Mouse (Mus musculus): Measurements from ENCODE around the gene Rfx2. TPM values are rescaled to one million over a fixed set of nuclear protein-coding genes. Genes with fewer than 3 reads are reported as not detected.

The Rfx2 gene
- total RNA-seq (2021), result 1 to 10 TPM; 1.4 to 2.3 TPM

- no peak for DNase-seq (ENCODE audit: extremely low spot score in 1 of 2, low spot score in 2 of 2)
- intact Hi-C loops (cut with DNase I), result no loop called here
Measured at GRCm38 (mm10) chr17:56830411-56831110, at the start of gene Rfx2. Gene Rfx2, minus strand, starts transcription at chr17:56831013.

- DNase-seq (ENCODE audit: extremely low spot score in 1 of 2, low spot score in 2 of 2), result no peak
- intact Hi-C loops (cut with DNase I), result no loop called here
Measured at GRCm38 (mm10) chr17:56877426-56877825, 46.6 kb upstream of the Rfx2 start.

- intact Hi-C loops (cut with DNase I), result no loop called here
- no peak for DNase-seq (ENCODE audit: extremely low spot score in 1 of 2, low spot score in 2 of 2)
Measured at GRCm38 (mm10) chr17:56876981-56877380, 46.2 kb upstream of the Rfx2 start.

- intact Hi-C loops (cut with DNase I), result no loop called here
Measured at GRCm38 (mm10) chr17:56876465-56876864, 45.7 kb upstream of the Rfx2 start.

GRCm38 (mm10) chr17:56874936-56875651, 44.3 kb upstream of the Rfx2 start, which contains the start of gene 1700061G19Rik:
Gene 1700061G19Rik, plus strand, starts transcription at chr17:56875477.
- intact Hi-C loops (cut with DNase I), result no loop called here
- no peak for DNase-seq (ENCODE audit: extremely low spot score in 1 of 2, low spot score in 2 of 2)

More at GRCm38 (mm10) chr17:56876465-56876864, 45.7 kb upstream of the Rfx2 start:
- DNase-seq (ENCODE audit: extremely low spot score in 1 of 2, low spot score in 2 of 2), result no peak

DNA sequence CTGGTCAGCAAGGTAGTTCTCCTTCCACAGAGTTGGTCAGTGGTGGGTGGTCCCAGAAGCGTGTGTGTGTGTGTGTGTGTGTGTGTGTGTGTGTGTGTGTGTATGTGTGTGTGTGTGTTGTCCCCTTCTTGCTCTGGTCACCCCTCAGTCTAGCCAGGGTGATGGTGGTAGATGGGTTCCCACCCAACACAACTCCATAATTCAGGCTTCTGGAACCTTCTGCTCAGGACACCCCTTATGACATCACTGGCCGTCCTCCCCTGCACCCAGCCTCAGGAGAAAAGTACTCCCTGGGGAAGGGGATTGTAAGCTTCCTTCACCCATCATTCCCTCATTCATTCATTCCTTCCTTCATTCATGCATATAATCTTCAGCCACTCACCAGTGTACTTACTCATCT, 43.4 kb upstream of the Rfx2 start, which contains the start of gene Acsbg2:
TSS of gene Acsbg2 (minus strand) at position 211 of the 400 bp plus-strand sequence.
- DNase-seq (ENCODE audit: extremely low spot score in 1 of 2, low spot score in 2 of 2), result no peak

DNA sequence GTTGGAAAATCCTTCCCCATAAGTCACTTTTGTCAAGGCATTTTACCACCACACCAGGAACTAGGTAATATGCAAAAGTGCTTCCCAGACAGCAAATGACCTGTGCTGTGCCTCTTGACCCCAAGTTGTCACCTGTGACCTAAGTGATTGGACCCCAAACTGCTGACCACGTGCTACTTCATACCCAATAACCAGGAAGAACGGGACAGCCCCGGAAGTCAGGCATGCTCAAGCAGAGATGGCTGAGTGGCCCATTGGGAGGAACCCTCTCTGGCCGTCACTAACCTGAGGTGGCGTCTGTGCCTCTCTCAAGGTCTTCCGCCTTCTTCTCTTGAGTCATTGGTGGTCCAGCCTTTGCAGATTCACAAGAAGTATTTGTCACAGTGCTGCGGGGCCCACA, 41.7 kb upstream of the Rfx2 start:
- DNase-seq (ENCODE audit: extremely low spot score in 1 of 2, low spot score in 2 of 2), result no peak
- intact Hi-C loops (cut with DNase I), result no loop called here

More for the DNA sequence above, 43.4 kb upstream of the Rfx2 start, which contains the start of gene Acsbg2:
- intact Hi-C loops (cut with DNase I), result no loop called here

DNA sequence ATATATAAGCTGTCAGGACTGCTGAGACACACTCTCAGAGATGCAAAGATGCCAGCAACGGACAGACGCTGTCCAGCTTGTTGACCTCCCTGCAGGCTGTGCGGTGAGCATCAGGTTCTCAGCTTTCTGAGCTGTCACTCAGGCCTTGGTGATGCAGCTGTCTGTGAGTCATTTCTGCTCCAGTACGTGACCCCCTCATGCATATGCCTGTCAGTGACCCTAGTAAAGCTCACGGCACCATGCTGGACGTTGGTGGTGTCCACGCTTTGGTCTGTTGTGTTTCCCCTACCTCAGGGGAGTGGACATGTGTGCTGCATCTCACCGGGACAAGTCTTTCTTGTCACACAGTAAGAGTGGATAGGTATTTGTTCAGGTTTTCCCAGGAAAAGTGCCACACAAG, 41.0 kb upstream of the Rfx2 start:
- intact Hi-C loops (cut with DNase I), result no loop called here
- no peak for DNase-seq (ENCODE audit: extremely low spot score in 1 of 2, low spot score in 2 of 2)

DNA sequence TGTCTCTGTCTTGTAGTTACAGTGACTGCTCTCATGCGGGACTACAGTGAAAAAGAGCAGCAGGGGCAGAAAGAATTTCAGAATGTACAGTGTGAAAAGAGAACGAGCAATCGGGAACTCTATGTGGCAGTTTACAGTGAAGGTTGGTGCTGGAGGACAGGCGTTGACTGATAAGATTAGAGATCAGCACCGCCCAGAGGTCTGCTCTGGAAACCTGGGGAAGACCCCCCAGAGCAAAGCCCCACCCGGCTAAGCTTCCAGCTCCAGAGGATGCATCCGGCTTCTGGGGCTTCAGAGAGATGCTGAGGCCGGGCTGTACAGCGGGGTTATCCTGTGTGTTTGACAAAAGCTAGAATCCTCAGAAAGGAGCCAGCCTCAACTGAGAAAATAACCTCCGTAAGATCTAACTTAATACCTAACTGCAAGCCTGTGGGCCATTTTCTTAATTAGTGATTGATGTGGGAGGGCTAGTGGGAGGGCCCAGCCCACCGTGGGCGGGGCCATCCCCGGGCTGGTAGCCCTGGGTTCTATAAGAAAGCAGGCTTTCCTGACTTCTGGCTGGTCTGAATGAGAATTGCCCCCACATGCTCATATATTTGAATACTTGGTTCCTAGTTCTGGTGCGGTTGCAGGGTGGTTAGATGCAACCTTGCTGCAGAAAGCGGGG, 39.6 kb upstream of the Rfx2 start:
- intact Hi-C loops (cut with DNase I), result no loop called here
- no peak for DNase-seq (ENCODE audit: extremely low spot score in 1 of 2, low spot score in 2 of 2)

GRCm38 (mm10) chr17:56869481-56869977, 38.7 kb upstream of the Rfx2 start:
- intact Hi-C loops (cut with DNase I), result no loop called here
- no peak for DNase-seq (ENCODE audit: extremely low spot score in 1 of 2, low spot score in 2 of 2)

DNA sequence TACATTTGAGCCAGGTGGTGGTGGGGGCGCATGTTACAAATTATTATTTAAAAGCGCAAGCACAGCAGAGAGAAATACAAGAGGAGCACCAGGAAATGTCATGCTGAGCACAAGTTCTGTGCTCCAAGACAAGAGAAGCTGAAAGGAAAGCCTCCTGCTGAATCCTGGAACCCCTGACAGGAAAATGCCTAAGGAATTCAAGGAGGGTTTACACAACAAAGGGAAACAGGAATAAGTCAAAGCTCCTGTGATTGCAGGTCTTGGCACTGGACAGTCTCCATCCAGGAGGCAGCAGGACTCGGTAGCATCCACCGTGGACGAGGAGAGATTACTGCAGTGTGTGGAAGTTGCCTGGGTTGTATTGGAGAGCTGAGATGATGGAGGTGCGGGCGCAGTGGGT, 35.3 kb upstream of the Rfx2 start:
- intact Hi-C loops (cut with DNase I), result no loop called here
- no peak for DNase-seq (ENCODE audit: extremely low spot score in 1 of 2, low spot score in 2 of 2)

DNA sequence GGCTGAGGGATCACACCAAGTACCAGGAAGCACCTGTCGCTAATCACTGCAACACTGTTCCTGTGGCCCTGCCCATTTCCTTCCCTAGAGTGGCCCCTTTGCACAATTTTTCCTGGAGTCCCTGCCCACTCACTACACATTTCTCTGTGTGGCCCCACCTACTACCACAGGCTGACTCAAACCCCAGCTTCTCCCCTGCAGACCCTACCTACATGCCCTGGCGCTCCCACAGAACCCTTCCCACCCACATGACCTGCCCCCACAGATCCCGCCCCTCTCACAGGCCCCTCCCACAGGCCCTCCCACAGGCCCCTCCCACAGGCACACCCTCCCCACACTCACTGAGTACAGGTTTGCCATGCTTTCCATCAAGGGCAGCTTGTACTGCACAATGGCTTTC, 30.4 kb upstream of the Rfx2 start:
- no peak for DNase-seq (ENCODE audit: extremely low spot score in 1 of 2, low spot score in 2 of 2)
- intact Hi-C loops (cut with DNase I), result no loop called here

DNA sequence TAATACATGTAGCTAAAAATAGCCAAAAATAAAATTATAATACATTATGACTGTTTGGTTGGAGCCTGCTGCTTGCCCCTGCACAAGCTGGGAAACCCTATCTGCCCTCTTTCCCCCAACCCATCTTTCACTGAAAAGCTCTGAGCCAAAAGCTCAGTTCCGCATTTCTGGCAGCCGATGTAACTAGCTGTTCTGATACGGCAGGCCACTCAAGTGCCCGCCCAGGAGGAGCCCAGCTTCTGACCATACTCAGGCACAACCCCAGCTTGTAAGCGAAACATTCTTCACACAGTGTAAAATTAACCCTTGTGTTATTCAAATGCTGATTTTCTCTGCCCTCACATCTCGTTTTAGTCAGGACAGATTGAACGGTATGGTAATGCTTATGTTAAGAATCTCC, 28.1 kb upstream of the Rfx2 start:
- no peak for DNase-seq (ENCODE audit: extremely low spot score in 1 of 2, low spot score in 2 of 2)
- intact Hi-C loops (cut with DNase I), result no loop called here

DNA sequence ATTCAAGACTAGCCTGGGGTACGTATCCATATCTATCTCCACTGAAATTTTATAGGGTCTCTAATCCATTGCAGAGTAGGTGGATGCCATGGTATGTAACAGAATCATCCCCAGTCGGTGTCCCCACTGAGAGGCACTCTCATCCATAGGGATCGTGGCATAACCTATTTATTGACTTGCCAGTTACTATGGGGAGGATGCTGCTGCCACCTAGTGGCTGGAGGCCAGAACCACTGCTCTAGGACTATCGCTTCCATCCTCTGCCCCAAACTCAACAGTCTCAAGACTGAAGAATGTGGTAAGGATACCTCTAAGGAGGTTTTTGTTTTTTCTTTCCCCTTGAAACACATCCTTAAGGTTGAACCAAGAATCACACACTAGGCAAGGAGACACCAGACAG, 27.4 kb upstream of the Rfx2 start:
- peak; percentile 8 to 61 for DNase-seq (ENCODE audit: extremely low spot score in 1 of 2, low spot score in 2 of 2)
- intact Hi-C loops (cut with DNase I), result no loop called here

- intact Hi-C loops (cut with DNase I), result no loop called here
- DNase-seq (ENCODE audit: extremely low spot score in 1 of 2, low spot score in 2 of 2), result no peak
Measured at GRCm38 (mm10) chr17:56855421-56855820, 24.6 kb upstream of the Rfx2 start.

GRCm38 (mm10) chr17:56851167-56851566, 20.4 kb upstream of the Rfx2 start:
- no peak for DNase-seq (ENCODE audit: extremely low spot score in 1 of 2, low spot score in 2 of 2)
- intact Hi-C loops (cut with DNase I), result no loop called here

GRCm38 (mm10) chr17:56849710-56850109, 18.9 kb upstream of the Rfx2 start:
- DNase-seq (ENCODE audit: extremely low spot score in 1 of 2, low spot score in 2 of 2), result no peak
- intact Hi-C loops (cut with DNase I), result no loop called here

GRCm38 (mm10) chr17:56848785-56849184, 18.0 kb upstream of the Rfx2 start:
- no peak for DNase-seq (ENCODE audit: extremely low spot score in 1 of 2, low spot score in 2 of 2)
- intact Hi-C loops (cut with DNase I), result no loop called here

DNA sequence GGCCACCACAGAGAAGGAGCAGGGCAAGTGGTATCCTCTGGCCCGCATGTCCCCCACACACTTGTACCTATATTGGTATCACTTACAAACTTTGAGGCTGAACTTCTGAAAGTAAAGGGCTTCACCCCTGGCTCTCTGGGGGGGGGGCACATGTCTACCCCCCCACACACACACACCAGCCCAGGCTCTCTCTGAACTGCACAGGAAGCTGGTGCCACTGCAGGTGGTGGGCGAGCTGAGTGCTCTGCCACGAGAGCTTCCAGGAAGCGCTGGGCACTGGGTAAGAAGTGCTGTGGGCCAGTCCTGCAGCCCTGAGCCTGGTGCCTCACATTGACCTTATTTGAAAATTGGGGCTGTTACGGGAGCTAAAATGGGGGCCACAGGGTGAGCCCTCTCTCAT, 12.9 kb upstream of the Rfx2 start:
- intact Hi-C loops (cut with DNase I), result no loop called here
- DNase-seq (ENCODE audit: extremely low spot score in 1 of 2, low spot score in 2 of 2), result no peak

DNA sequence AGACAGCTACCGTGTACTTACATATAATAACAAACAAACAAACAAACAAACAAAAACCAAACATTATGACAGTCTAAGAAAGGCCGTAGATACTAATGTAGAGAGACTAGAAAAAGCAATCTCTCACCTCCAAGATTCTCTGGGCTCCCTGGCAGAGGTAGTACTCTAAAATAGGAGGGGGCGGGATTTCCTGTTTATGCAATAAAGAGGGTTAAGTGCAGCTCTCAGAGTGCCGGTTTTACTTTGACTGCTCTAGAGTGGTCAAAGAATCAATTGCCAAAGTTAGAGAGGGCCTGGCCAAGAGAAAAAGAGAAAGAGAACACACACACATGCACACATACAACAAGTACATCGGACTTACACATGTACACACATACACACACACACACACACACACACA, 11.4 kb upstream of the Rfx2 start:
- DNase-seq (ENCODE audit: extremely low spot score in 1 of 2, low spot score in 2 of 2), result no peak
- intact Hi-C loops (cut with DNase I), result no loop called here

Data from left cerebral cortex, postnatal 10 days (tissue).